Mouse (Mus musculus) liver, embryonic 15.5 days (tissue): ENCODE results near the gene Ndufb8. TPM values are rescaled to one million over a fixed set of nuclear protein-coding genes. Genes with fewer than 3 reads are reported as not detected.

Experiments used
- ATAC-seq: fragments of 200-750 bp; cut with Nextera tagmentation; 2 replicates; pipeline ENCODE4 v1.8.0; 2017; ENCODE audit warnings: moderate number of reproducible peaks, mild to moderate bottlenecking, moderate library complexity; ENCODE audit not compliant: insufficient read depth
- H3K27ac ChIP-seq: fragments of 300-500 bp; sonication (generic); replicated peaks from 2 replicates; pipeline ENCODE4 v1.5.1; 2015; ENCODE audit warnings: mild to moderate bottlenecking, inconsistent platforms
- H3K27me3 ChIP-seq: fragments of 300-500 bp; sonication (generic); 2 replicates; pipeline ENCODE4 v1.6.1; 2015; ENCODE audit warnings: mild to moderate bottlenecking, inconsistent platforms
- H3K36me3 ChIP-seq: fragments of 300-500 bp; sonication (generic); replicated peaks from 2 replicates; pipeline ENCODE4 v1.6.1; 2015; ENCODE audit warnings: moderate library complexity, mild to moderate bottlenecking, inconsistent platforms
- H3K4me1 ChIP-seq: fragments of 300-500 bp; sonication (generic); replicated peaks from 2 replicates; pipeline ENCODE4 v1.6.1; 2015; ENCODE audit warnings: inconsistent platforms
- H3K4me2 ChIP-seq: fragments of 300-500 bp; sonication (generic); 2 replicates; pipeline ENCODE4 v1.6.1; 2015; ENCODE audit warnings: moderate library complexity, mild to moderate bottlenecking, inconsistent platforms
- H3K4me3 ChIP-seq: fragments of 300-500 bp; sonication (generic); replicated peaks from 2 replicates; pipeline ENCODE4 v1.5.1; 2015; ENCODE audit warnings: mild to moderate bottlenecking, inconsistent platforms
- H3K9ac ChIP-seq: fragments of 300-500 bp; sonication (generic); 2 replicates; pipeline ENCODE4 v1.6.1; 2015; ENCODE audit warnings: moderate library complexity, mild to moderate bottlenecking, inconsistent platforms
- H3K9me3 ChIP-seq: fragments of 300-500 bp; sonication (generic); replicated peaks from 2 replicates; pipeline ENCODE4 v1.6.1; 2016; ENCODE audit warnings: inconsistent platforms
- WGBS: fragments of 180-500 bp; shearing (Covaris S2); methylation state at CpG from one replicate; pipeline ENCODE4 v1.1.7; 2015; ENCODE audit warnings: mixed read lengths; ENCODE audit not compliant: insufficient replicate concordance; 5-methylcytosine and 5-hydroxymethylcytosine counted together
- polyA plus RNA-seq: library from polyadenylated mRNA; unstranded; fragments of >200 nt; fragmentation: Nextera tagmentation; extraction: Ambion mirVana; gene quantifications from 2 replicates; pipeline ENCODE4 v1.2.1, GENCODE M21; 2015

The Ndufb8 gene
- polyA plus RNA-seq, 1 experiment from 2014 or later, result 297 TPM

DNA sequence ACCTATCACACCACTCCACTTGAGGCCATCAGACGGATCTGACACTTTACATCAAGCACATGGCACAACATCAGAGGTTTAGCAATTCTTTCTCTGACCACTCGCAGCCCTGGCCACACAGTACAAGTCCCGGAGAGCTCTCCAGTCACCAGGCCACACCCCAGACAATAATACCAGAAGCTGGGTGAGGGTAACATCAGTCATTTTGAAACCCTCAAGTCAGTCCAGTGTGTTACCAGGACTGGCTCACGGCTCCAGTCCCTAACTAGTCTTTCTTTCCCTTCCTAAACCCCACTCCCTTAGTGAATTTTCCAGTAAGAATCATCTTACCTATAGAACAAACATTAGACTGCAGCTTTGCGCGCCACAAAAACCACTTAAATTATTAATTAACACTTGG, 25.2 kb downstream of the Ndufb8 start:
- Histone ChIP-seq H3K9me3 (no peaks in the 10 kb centered on the region), H3K27ac (no peak overlapping the region), H3K4me3 (no peak overlapping the region), H3K9ac (no peak overlapping the region), H3K27me3 (no peaks in the 10 kb centered on the region), H3K4me2 (no peak overlapping the region), H3K36me3 (no peaks in the 10 kb centered on the region), H3K4me1 (no peaks in the 10 kb centered on the region)
- ATAC-seq, result no peak
- 61% methylated on average over 6 of the region's 6 CpGs for WGBS

DNA sequence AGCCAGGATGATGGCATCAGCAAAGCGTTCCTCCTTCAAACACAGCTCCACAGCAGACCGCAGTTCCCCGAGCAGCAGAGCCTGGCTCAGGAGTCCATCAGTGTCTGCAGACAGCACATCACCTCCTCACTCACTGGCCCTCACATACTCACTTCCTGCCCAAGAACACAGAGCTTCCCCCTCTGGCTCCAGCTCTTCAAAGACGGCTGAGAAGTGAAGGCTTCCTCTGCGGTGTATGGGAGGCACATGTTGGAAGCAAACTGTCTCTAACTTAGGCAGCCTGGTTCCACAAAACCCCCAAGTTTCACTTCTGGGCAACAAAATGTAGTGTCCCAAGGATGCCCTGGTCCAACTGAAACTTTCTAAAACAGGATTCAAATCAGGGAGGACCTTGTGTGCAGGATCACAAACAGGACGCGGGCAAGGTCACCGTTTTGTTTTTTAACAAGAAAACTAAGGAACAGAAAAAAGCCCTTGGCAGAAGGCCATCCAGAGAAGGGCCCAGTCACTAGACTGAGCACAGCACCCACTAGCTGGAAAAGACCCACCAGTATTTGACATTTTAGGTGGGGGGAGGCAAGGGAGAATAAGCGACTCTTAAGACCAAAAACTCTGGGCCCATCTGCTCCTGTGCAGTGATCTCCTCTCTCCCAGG, 29.6 kb downstream of the Ndufb8 start:
- no peak overlapping the region for H3K4me2 ChIP-seq
- no peaks in the 10 kb centered on the region for H3K9me3 ChIP-seq
- no peak overlapping the region for H3K4me3 ChIP-seq
- no peaks in the 10 kb centered on the region for H3K36me3 ChIP-seq
- 60% methylated on average over 9 of the region's 9 CpGs for WGBS
- H3K9ac ChIP-seq, result no peak overlapping the region
- no peaks in the 10 kb centered on the region for H3K4me1 ChIP-seq
- no peak for ATAC-seq
- H3K27me3 ChIP-seq, result no peaks in the 10 kb centered on the region
- H3K27ac ChIP-seq, result no peak overlapping the region

DNA sequence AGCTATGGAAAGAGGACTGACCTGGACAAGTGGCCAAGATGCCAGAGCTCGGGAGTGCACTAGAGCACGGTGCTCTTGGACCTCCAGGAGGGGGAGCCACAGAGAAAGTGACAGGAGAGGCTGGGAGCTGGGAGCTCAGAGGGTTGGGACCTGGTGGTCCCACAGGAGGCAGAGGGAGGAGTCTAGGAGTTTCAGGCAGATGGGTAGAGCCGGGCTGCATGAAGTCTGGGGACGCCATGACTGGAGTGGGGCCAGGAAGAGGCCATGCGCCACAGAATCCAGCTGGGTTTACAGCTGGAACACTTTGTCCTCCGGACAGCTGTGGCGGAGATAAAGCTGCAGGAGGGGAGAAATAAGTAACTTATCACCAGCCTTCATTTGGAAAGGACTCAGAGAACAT, 36.1 kb downstream of the Ndufb8 start:
- no peaks in the 10 kb centered on the region for H3K36me3 ChIP-seq
- ATAC-seq, result no peak
- H3K9me3 ChIP-seq, result no peaks in the 10 kb centered on the region
- WGBS, result 37% methylated on average over 7 of the region's 7 CpGs
- no peak overlapping the region for H3K9ac ChIP-seq
- H3K27me3 ChIP-seq, result peaks cover 38% of the 10 kb centered on the region
- no peak overlapping the region for H3K4me3 ChIP-seq
- no peak overlapping the region for H3K27ac ChIP-seq
- no peaks in the 10 kb centered on the region for H3K4me1 ChIP-seq
- H3K4me2 ChIP-seq, result no peak overlapping the region

DNA sequence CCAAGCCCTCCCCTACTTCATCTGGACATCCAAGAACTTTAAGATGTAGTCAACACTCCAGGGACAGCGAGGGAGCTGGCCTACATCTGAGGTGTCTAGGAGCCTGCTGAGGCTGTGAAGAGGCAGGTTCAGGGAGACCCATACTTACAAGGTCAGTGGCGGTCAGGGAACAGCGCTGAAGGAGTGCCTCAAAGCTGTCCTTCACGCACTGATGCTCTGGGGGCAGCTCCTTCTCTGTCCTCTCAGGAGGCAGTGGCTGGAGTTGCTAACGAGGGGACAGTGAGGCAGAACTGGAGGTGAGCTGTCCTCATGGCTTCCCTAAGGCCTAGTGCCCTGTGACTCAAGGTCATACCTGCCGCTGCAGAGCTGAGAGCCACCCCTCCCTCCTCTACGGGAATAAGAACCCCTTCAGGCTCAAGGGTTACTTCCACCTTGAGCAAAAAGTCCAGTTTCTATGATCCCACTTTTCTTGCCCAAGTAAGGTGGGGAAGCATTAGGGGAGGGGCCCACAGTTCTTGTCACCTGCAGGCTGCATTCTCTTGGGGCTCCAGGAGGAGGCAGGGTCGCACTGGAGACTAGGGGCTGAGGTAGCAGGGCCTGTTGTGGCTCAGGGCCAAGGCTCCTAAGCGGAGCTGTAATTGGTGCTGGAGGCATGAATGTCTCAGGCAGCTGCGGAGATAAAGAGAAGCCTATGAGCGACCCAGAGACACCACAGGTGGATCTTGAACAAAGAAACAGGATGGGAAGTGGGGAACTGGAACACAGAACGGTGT, 37.1 kb downstream of the Ndufb8 start:
- Histone ChIP-seq H3K27me3 (peaks cover 48% of the 10 kb centered on the region), H3K36me3 (no peaks in the 10 kb centered on the region), H3K4me1 (no peaks in the 10 kb centered on the region), H3K4me3 (no peak overlapping the region), H3K9ac (no peak overlapping the region), H3K9me3 (no peaks in the 10 kb centered on the region), H3K4me2 (no peak overlapping the region), H3K27ac (no peak overlapping the region)
- ATAC-seq, result no peak
- 50% methylated on average over 12 of the region's 12 CpGs for WGBS

DNA sequence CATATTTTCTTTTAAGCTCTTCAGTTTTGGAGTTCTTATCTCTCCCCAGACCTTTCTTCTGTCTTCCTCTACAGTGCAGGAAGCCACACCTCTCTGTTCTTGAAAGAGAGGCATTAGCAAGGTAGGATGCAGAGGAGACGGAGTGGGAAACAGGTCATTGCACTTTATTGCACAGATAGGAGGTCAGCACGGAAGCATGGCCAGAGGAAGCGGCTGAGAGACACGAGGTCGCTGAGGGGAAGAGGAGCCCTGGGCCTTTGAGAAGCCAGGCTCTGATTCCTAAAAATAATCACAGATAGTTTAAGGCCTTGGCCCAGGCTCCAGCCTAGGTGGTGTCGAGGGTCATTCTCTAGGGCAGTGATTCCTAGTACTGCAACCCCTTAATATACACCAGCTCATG, 39.5 kb downstream of the Ndufb8 start:
- no peaks in the 10 kb centered on the region for H3K36me3 ChIP-seq
- H3K27me3 ChIP-seq, result peaks cover 72% of the 10 kb centered on the region
- H3K4me1 ChIP-seq, result peaks cover 4% of the 10 kb centered on the region; the same call in 1 of the 2 replicates
- H3K27ac ChIP-seq, result no peak overlapping the region
- H3K9me3 ChIP-seq, result no peaks in the 10 kb centered on the region
- no peak overlapping the region for H3K4me2 ChIP-seq
- H3K4me3 ChIP-seq, result no peak overlapping the region
- WGBS, result 38% methylated on average over 6 of the region's 6 CpGs
- no peak for ATAC-seq
- no peak overlapping the region for H3K9ac ChIP-seq

DNA sequence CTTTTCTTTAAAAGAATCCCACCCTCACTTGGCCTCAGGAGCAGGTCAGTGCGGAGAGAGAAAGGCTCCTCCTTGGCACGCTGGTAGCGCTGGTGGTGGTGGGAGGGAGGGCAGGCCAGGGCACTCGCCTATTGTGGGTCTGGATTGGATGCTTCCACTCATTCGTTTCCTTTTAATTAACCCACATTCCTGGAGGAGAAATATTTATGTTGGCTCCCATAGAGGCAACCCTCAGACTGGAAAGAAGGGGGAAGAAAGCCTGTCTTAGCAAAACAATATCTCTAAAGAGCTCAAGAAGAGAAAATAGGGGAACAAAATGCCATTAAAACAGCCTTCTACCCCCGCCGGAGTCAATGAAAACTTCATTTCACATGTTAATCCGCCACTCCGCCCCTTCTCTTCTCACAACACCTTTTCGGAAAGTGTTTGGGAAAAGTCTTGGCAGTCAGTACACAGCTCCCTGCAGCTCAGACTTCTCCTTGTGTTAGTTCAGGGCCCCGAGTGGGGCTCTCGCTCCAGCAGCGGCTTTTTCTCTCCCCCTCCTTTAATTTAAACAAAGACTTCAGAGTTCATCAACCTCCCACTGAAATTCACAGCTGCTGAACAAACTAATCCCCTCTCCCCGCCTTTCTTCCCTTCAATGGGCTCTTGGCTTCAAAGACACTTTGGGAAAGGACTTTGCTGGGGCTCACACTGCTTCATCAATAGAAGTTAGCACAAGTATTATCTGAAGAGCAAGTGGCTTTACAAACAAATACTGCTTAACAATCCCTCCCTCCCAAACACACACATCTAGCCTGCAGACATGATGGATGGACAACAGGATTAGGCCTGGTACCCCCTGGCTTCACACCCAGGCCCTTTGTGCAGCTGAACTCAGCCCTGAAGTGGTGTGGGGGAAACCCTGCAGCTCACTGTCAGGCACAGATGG, 40.5 kb downstream of the Ndufb8 start:
- Histone ChIP-seq H3K27me3 (peaks cover 82% of the 10 kb centered on the region), H3K4me3 (no peak overlapping the region), H3K27ac (no peak overlapping the region), H3K4me1 (peaks cover 4% of the 10 kb centered on the region; the same call in 1 of the 2 replicates), H3K36me3 (no peaks in the 10 kb centered on the region), H3K9me3 (no peaks in the 10 kb centered on the region), H3K4me2 (no peak overlapping the region), H3K9ac (no peak overlapping the region)
- 37% methylated on average over 14 of the region's 14 CpGs for WGBS
- ATAC-seq, result no peak

DNA sequence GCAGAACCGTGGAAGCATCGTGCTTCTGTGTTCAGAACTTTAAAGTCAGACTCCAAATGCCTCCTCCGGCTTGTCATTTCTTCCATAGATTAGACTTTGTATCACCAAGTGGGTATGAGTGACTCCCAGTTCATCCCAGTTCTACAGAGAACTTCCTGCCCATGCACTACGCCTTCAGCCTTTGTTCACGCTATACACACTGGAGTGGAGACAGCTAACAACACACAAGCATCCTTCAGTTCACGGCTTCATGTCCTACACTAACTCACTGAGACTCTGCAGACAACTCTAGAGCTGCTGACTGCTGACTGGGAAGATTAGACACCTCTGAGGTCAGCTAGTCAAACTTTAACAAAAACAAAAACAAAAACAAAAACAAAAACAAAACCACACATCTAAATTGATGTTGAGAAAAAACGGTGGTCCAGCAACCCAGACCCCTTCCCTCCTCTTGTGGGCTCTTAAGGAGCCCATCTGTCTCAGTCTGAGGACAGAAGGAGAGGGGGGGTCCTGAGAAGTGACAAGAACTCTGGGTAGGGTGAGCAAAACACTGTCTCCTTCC, 41.2 kb downstream of the Ndufb8 start:
- no peak overlapping the region for H3K4me2 ChIP-seq
- H3K9ac ChIP-seq, result no peak overlapping the region

DNA sequence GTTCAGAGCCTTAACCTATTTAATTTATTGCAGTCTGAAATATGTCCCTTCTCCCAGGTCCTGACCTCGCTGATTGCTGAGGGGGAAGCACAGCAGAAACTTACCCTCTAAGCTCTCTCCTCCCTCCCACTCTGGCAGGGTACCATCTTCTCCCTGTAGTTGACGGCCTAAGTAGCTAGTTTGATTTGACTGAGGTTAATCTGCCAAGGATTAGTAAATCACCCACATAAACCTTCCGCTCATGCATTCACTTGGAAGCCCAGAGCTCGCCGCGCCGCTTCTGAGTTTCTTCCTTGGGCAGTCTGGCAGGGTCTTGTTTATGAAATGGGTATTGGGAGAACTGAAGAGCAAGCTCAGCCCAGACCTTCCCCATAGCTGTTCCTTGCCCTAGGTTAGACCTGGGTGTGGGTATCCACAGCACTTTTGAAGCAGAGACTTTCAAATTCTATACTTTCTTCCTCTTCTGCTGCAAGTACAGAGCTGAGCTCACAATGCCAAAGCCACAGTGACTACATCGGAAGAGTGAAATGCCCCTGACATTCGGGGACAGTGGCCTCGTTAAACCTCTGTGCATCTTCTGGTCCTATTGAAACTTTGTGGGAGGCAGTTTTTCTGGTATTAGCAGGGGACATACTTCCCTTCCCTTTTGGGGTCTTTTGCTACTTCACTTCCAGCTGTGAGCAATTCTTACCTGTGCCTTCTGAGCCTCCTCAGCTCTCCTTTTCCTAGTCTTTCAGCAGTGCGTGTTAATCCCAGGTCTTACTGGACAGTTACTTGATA, 42.0 kb downstream of the Ndufb8 start:
- WGBS, result 20% methylated on average over 11 of the region's 11 CpGs
- Histone ChIP-seq H3K9ac (no peak overlapping the region), H3K27me3 (peaks cover 89% of the 10 kb centered on the region), H3K9me3 (no peaks in the 10 kb centered on the region), H3K4me1 (peaks cover 4% of the 10 kb centered on the region; the same call in 1 of the 2 replicates), H3K4me2 (no peak overlapping the region), H3K36me3 (no peaks in the 10 kb centered on the region), H3K27ac (no peak overlapping the region), H3K4me3 (no peak overlapping the region)
- ATAC-seq, result no peak

More for the DNA sequence above, 41.2 kb downstream of the Ndufb8 start:
- H3K27ac ChIP-seq, result no peak overlapping the region
- no peaks in the 10 kb centered on the region for H3K9me3 ChIP-seq
- peaks cover 4% of the 10 kb centered on the region; the same call in 1 of the 2 replicates for H3K4me1 ChIP-seq
- no peak overlapping the region for H3K4me3 ChIP-seq
- no peak for ATAC-seq
- H3K27me3 ChIP-seq, result peaks cover 90% of the 10 kb centered on the region
- H3K36me3 ChIP-seq, result no peaks in the 10 kb centered on the region
- WGBS, result 22% methylated on average over 7 of the region's 7 CpGs

DNA sequence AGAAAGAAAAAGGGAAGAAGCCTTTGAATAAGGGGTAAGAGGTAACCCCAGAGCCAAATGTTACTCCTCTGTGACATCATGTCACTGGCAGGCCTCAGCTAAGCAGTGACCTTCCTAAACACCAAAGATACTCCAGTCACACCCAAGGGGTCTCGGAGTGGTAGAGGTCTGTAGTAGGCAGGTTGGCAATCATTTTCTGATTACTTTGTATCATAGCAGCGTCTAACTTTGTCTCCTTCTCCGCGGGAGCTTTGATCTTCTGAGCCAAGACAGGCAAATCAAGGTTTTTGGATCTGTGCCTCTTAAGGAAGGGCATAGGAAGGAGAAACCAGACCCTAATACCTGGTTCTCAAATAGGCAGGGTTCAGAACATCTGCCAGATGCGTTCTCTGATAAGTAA, 42.6 kb downstream of the Ndufb8 start:
- no peak for ATAC-seq
- Histone ChIP-seq H3K27ac (no peak overlapping the region), H3K4me3 (no peak overlapping the region), H3K9ac (no peak overlapping the region), H3K4me1 (peaks cover 4% of the 10 kb centered on the region; the same call in 1 of the 2 replicates), H3K4me2 (no peak overlapping the region), H3K36me3 (no peaks in the 10 kb centered on the region), H3K9me3 (no peaks in the 10 kb centered on the region), H3K27me3 (peaks cover 95% of the 10 kb centered on the region)
- WGBS, result 30% methylated on average over 5 of the region's 5 CpGs

DNA sequence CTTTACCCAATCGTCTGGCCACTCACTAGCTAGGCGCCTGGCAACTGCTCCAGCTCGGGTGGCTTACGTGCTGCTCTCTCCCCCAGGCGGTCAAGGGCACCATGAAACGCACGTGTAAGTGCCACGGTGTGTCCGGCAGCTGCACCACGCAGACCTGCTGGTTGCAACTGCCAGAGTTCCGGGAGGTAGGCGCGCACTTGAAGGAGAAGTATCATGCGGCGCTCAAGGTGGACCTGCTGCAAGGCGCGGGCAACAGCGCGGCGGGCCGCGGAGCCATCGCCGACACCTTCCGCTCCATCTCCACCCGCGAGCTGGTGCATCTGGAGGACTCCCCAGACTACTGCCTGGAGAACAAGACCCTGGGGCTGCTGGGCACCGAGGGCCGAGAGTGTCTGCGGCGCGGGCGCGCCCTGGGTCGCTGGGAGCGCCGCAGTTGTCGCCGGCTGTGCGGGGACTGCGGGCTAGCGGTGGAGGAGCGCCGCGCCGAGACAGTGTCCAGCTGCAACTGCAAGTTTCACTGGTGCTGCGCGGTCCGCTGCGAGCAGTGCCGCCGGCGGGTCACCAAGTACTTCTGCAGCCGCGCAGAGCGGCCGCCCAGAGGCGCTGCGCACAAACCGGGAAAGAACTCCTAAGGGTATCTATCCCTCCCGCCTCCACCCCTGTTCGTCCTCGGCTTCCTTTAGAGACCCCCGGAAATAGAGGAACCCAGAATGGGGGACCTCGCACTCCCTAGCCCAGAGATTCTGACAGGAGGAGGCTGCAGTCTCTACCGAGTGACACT, 43.6 kb downstream of the Ndufb8 start:
- under 1% methylated on average over 66 of the region's 66 CpGs for WGBS
- H3K4me3 ChIP-seq, result peak overlapping the region; percentile 18
- peaks cover 94% of the 10 kb centered on the region for H3K27me3 ChIP-seq
- no peaks in the 10 kb centered on the region for H3K9me3 ChIP-seq
- no peak overlapping the region for H3K9ac ChIP-seq
- H3K4me1 ChIP-seq, result peaks cover 4% of the 10 kb centered on the region; the same call in 1 of the 2 replicates
- peak overlapping the region; percentile 48 for H3K4me2 ChIP-seq
- no peaks in the 10 kb centered on the region for H3K36me3 ChIP-seq
- ATAC-seq, result no peak
- H3K27ac ChIP-seq, result no peak overlapping the region
